Mouse (Mus musculus) bone marrow macrophage, adult 2 months (primary cell): Measurements from ENCODE around the gene Ak5.

Experiments
- CTCF ChIP-seq: IDR thresholded peaks from 2 replicates; pipeline ENCODE4 v1.5.1; 2012; ENCODE audit warnings: low read depth, mild to moderate bottlenecking, low read length, moderate library complexity
- POLR2A ChIP-seq: IDR thresholded peaks from 2 replicates; pipeline ENCODE4 v1.6.1; 2012; ENCODE audit warnings: mild to moderate bottlenecking, low read depth, low read length, borderline replicate concordance

- TF ChIP-seq CTCF (no peak), POLR2A (no peak)
Observed at GRCm38 (mm10) chr3:152498968-152499696, 169.0 kb downstream of the Ak5 start.
